Mouse (Mus musculus): ENCODE results near the gene Atf7. TPM values are rescaled to one million over a fixed set of nuclear protein-coding genes. Genes with fewer than 3 reads are reported as not detected.

Gene Atf7
- polyA plus RNA-seq, 1 experiment from 2014 or later = 48.7 TPM

- no peak for ATAC-seq (ENCODE audit: insufficient number of reproducible peaks, low FRiP score, low TSS enrichment, low read depth)
- Histone ChIP-seq H3K9me3 (no peaks in the 10 kb centered on the region), H3K27ac (no peak overlapping the region), H3K36me3 (peaks cover 73% of the 10 kb centered on the region), H3K27me3 (no peaks in the 10 kb centered on the region), H3K4me2 (no peak overlapping the region), H3K4me1 (0 out of 2 replicates have a peak, but pooled peaks cover 3% of the 10 kb centered on the region), H3K9ac (no peak overlapping the region), H3K4me3 (no peak overlapping the region)
- WGBS = 78% methylated on average over 9 of the region's 9 CpGs
These were observed 122.9 kb downstream of the Atf7 start for GRCm38 (mm10) chr15:102502254-102502840.

GRCm38 (mm10) chr15:102501084-102501814, 124.0 kb downstream of the Atf7 start:
- peak overlapping the region; percentile 24; the same call in 1 of the 2 replicates for H3K27ac ChIP-seq
- no peak for ATAC-seq (ENCODE audit: insufficient number of reproducible peaks, low FRiP score, low TSS enrichment, low read depth)

GRCm38 (mm10) chr15:102500479-102500878, 124.8 kb downstream of the Atf7 start:
- no peak overlapping the region for H3K27ac ChIP-seq
- no peak overlapping the region for H3K4me2 ChIP-seq
- no peaks in the 10 kb centered on the region for H3K9me3 ChIP-seq
- no peak overlapping the region for H3K4me3 ChIP-seq
- no peak overlapping the region for H3K9ac ChIP-seq
- 0 out of 2 replicates have a peak, but pooled peaks cover 3% of the 10 kb centered on the region for H3K4me1 ChIP-seq
- no peaks in the 10 kb centered on the region for H3K27me3 ChIP-seq
- H3K36me3 ChIP-seq = peaks cover 83% of the 10 kb centered on the region
- WGBS = 83% methylated on average over 5 of the region's 5 CpGs
- ATAC-seq (ENCODE audit: insufficient number of reproducible peaks, low FRiP score, low TSS enrichment, low read depth) = no peak

More at GRCm38 (mm10) chr15:102501084-102501814, 124.0 kb downstream of the Atf7 start:
- no peak overlapping the region for H3K9ac ChIP-seq
- 86% methylated on average over 19 of the region's 19 CpGs for WGBS
- no peak overlapping the region for H3K4me3 ChIP-seq
- no peaks in the 10 kb centered on the region for H3K9me3 ChIP-seq
- H3K4me1 ChIP-seq = 0 out of 2 replicates have a peak, but pooled peaks cover 3% of the 10 kb centered on the region
- peaks cover 82% of the 10 kb centered on the region for H3K36me3 ChIP-seq
- no peak overlapping the region for H3K4me2 ChIP-seq
- H3K27me3 ChIP-seq = no peaks in the 10 kb centered on the region

- Histone ChIP-seq H3K27me3 (no peaks in the 10 kb centered on the region), H3K36me3 (peaks cover 83% of the 10 kb centered on the region)
- WGBS = 84% methylated on average over 6 of the region's 6 CpGs
These were observed 125.4 kb downstream of the Atf7 start for GRCm38 (mm10) chr15:102499851-102500250.

GRCm38 (mm10) chr15:102499370-102499769, 125.9 kb downstream of the Atf7 start:
- H3K4me3 ChIP-seq = no peak overlapping the region
- H3K4me1 ChIP-seq = no peaks in the 10 kb centered on the region
- WGBS = 71% methylated on average over 3 of the region's 3 CpGs
- H3K36me3 ChIP-seq = peaks cover 83% of the 10 kb centered on the region
- no peaks in the 10 kb centered on the region for H3K9me3 ChIP-seq
- H3K27ac ChIP-seq = no peak overlapping the region
- ATAC-seq (ENCODE audit: insufficient number of reproducible peaks, low FRiP score, low TSS enrichment, low read depth) = no peak
- H3K9ac ChIP-seq = no peak overlapping the region
- H3K27me3 ChIP-seq = no peaks in the 10 kb centered on the region
- no peak overlapping the region for H3K4me2 ChIP-seq

More at GRCm38 (mm10) chr15:102499851-102500250, 125.4 kb downstream of the Atf7 start:
- no peaks in the 10 kb centered on the region for H3K4me1 ChIP-seq
- H3K9ac ChIP-seq = no peak overlapping the region
- H3K4me3 ChIP-seq = no peak overlapping the region
- H3K4me2 ChIP-seq = no peak overlapping the region
- no peak for ATAC-seq (ENCODE audit: insufficient number of reproducible peaks, low FRiP score, low TSS enrichment, low read depth)
- H3K9me3 ChIP-seq = no peaks in the 10 kb centered on the region
- H3K27ac ChIP-seq = no peak overlapping the region

GRCm38 (mm10) chr15:102498322-102498721, 126.9 kb downstream of the Atf7 start:
- H3K4me3 ChIP-seq = no peak overlapping the region
- H3K4me1 ChIP-seq = no peaks in the 10 kb centered on the region
- H3K9me3 ChIP-seq = no peaks in the 10 kb centered on the region
- no peak overlapping the region for H3K27ac ChIP-seq
- no peak overlapping the region for H3K4me2 ChIP-seq
- no peak overlapping the region for H3K9ac ChIP-seq
- H3K27me3 ChIP-seq = no peaks in the 10 kb centered on the region
- WGBS = 87% methylated on average over 3 of the region's 3 CpGs
- no peak for ATAC-seq (ENCODE audit: insufficient number of reproducible peaks, low FRiP score, low TSS enrichment, low read depth)
- H3K36me3 ChIP-seq = peaks cover 82% of the 10 kb centered on the region

GRCm38 (mm10) chr15:102487664-102488063, 137.6 kb downstream of the Atf7 start:
- Histone ChIP-seq H3K36me3 (peaks cover 77% of the 10 kb centered on the region), H3K9me3 (no peaks in the 10 kb centered on the region), H3K27me3 (no peaks in the 10 kb centered on the region), H3K4me3 (no peak overlapping the region), H3K4me1 (no peaks in the 10 kb centered on the region), H3K4me2 (no peak overlapping the region), H3K9ac (no peak overlapping the region), H3K27ac (no peak overlapping the region)
- WGBS = 73% methylated on average over 1 of the region's 1 CpGs
- no peak for ATAC-seq (ENCODE audit: insufficient number of reproducible peaks, low FRiP score, low TSS enrichment, low read depth)

GRCm38 (mm10) chr15:102485853-102486252, 139.4 kb downstream of the Atf7 start:
- H3K4me1 ChIP-seq = no peaks in the 10 kb centered on the region
- ATAC-seq (ENCODE audit: insufficient number of reproducible peaks, low FRiP score, low TSS enrichment, low read depth) = no peak
- H3K27ac ChIP-seq = no peak overlapping the region
- peaks cover 82% of the 10 kb centered on the region for H3K36me3 ChIP-seq
- WGBS = 84% methylated on average over 12 of the region's 12 CpGs
- no peak overlapping the region for H3K4me3 ChIP-seq
- no peak overlapping the region for H3K9ac ChIP-seq
- no peak overlapping the region for H3K4me2 ChIP-seq
- H3K27me3 ChIP-seq = no peaks in the 10 kb centered on the region
- no peaks in the 10 kb centered on the region for H3K9me3 ChIP-seq

GRCm38 (mm10) chr15:102483136-102483535, 142.1 kb downstream of the Atf7 start:
- Histone ChIP-seq H3K27ac (no peak overlapping the region), H3K9ac (no peak overlapping the region), H3K4me1 (no peaks in the 10 kb centered on the region), H3K4me2 (no peak overlapping the region), H3K9me3 (no peaks in the 10 kb centered on the region), H3K36me3 (peaks cover 75% of the 10 kb centered on the region), H3K27me3 (no peaks in the 10 kb centered on the region), H3K4me3 (no peak overlapping the region)
- no peak for ATAC-seq (ENCODE audit: insufficient number of reproducible peaks, low FRiP score, low TSS enrichment, low read depth)
- WGBS = 84% methylated on average over 3 of the region's 3 CpGs

MicroRNAs encoded within 50 kb of the gene (microRNA counts, 519-probe panel; counts per million panel counts)
- 1,601 counts per million, percentile 20 among the panel's probes with 10 or more counts for microRNA mmu-miR-688

Small RNAs within 50 kb of the gene (microRNA-seq; reads per million reads assigned to microRNA genes)
- gene Mir688 = not detected

Other genes with a start within 250 kb of the Atf7 start
- 9.3 and 11.1 TPM in 2 replicates for gene Sp1, start 219.3 kb downstream of the Atf7 start, polyA plus RNA-seq (2015; fragmentation: Nextera tagmentation; extraction: Ambion mirVana)
- 1.0 and 2.6 TPM in 2 replicates for gene Amhr2, start 180.1 kb downstream of the Atf7 start, polyA plus RNA-seq (2015; fragmentation: Nextera tagmentation; extraction: Ambion mirVana)
- gene Prr13, start 166.4 kb downstream of the Atf7 start, polyA plus RNA-seq (2015; fragmentation: Nextera tagmentation; extraction: Ambion mirVana) = 72.0 and 78.8 TPM in 2 replicates
- gene Pcbp2, start 154.9 kb downstream of the Atf7 start, polyA plus RNA-seq (2015; fragmentation: Nextera tagmentation; extraction: Ambion mirVana) = 201 and 221 TPM in 2 replicates
- gene Gm10337, start 121.7 kb downstream of the Atf7 start, polyA plus RNA-seq (2015; fragmentation: Nextera tagmentation; extraction: Ambion mirVana) = 3.6 and 7.7 TPM in 2 replicates
- gene Map3k12, start 108.4 kb downstream of the Atf7 start, polyA plus RNA-seq (2015; fragmentation: Nextera tagmentation; extraction: Ambion mirVana) = 16.7 and 17.9 TPM in 2 replicates
- gene Tarbp2, start 107.3 kb downstream of the Atf7 start, polyA plus RNA-seq (2015; fragmentation: Nextera tagmentation; extraction: Ambion mirVana) = 81.0 and 88.5 TPM in 2 replicates
- gene Npff, start 100.5 kb downstream of the Atf7 start, polyA plus RNA-seq (2015; fragmentation: Nextera tagmentation; extraction: Ambion mirVana) = 2.1 and 2.7 TPM in 2 replicates
- not detected in 2 replicates for gene Gm28047, start 397 bp downstream of the Atf7 start, polyA plus RNA-seq (2015; fragmentation: Nextera tagmentation; extraction: Ambion mirVana)
- 48.8 and 56.6 TPM in 2 replicates for gene Atp5g2, start 46.9 kb upstream of the Atf7 start, polyA plus RNA-seq (2015; fragmentation: Nextera tagmentation; extraction: Ambion mirVana)
- gene Calcoco1, start 96.7 kb upstream of the Atf7 start, polyA plus RNA-seq (2015; fragmentation: Nextera tagmentation; extraction: Ambion mirVana) = 59.1 and 69.6 TPM in 2 replicates